Mouse (Mus musculus): ENCODE measurements at regions not wholly inside any gene's neighbourhood (a gene's known extent, or its start where the extent isn't known, plus 50 kb on each side); places are given as distances from the start of the nearest gene placed in this dataset.
A peak's percentile ranks its signal among the peaks of the same experiment; 100 is the strongest.
"Not testable (repeated sequence)": the region's sequence is repeated elsewhere in the genome, so short reads cannot be mapped to it uniquely, and the experiment has no call there.

DNA sequence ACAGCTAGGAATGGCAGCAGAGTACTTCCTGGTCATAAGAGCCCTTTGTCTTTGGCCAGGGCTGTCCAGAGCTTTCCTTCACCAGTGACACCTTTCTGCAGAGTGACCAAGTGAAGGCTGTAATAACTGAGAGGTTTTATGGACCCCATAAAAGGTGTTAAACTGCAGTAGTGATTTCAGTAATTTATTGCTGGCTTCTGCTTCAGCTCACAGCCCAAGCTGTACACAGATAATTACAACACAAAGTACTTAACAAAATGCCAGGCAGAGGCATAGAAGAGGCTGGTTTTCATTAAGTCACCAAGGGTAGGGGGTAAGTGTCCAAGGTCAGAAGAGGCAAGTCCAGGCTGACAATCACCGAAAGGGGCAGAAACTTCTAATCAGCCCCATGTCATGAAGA, 83.8 kb downstream of the Eif4e start:
- no peak for DNase-seq (ENCODE audit: extremely low spot score)

- no peak for DNase-seq (ENCODE audit: extremely low spot score)
Observed at GRCm38 (mm10) chr3:138612884-138613653, 87.1 kb downstream of the Eif4e start.

DNA sequence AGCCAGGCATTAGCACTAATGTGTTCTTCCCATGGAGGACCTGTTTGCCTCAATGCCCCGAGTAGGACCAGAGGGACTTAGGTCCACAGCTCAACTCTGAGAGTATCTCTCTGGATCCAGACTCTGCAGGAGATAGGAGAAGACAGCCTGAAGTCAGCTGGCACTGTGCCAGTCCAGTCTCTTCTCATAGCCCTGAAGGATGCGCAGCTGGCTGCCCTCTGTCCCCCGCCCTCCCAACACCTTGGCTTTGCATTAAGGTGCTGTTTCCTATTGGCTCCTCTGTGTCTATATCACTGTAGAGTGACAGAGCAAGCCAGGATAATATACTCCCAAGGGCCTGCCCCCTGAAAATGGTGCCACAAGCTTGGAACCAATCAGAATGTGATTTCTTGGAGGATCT, 87.7 kb downstream of the Eif4e start:
- DNase-seq (ENCODE audit: extremely low spot score) = no peak

DNA sequence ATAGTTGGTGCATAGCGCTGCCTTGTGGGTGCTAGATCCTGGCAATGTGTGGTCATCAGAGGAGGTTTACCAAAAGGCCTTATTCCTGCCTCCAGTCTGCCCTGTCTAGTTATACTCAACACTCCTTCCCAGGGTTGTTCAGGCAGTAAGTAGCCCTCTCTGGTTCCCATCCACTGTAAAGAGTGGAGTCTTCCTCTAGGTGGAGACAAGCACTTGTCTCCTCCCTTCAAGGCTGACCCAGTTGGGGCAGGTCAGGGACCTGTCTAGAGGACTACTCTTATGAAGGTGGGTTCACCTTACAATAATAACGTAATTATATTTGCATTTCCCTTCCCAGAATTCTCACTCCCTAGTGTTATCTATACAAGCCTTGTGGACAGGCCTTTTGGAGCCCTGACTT, 88.9 kb downstream of the Eif4e start:
- no peak for DNase-seq (ENCODE audit: extremely low spot score)

- no peak for DNase-seq (ENCODE audit: extremely low spot score)
Observed at GRCm38 (mm10) chr3:138620263-138620662, 94.3 kb downstream of the Eif4e start.

DNA sequence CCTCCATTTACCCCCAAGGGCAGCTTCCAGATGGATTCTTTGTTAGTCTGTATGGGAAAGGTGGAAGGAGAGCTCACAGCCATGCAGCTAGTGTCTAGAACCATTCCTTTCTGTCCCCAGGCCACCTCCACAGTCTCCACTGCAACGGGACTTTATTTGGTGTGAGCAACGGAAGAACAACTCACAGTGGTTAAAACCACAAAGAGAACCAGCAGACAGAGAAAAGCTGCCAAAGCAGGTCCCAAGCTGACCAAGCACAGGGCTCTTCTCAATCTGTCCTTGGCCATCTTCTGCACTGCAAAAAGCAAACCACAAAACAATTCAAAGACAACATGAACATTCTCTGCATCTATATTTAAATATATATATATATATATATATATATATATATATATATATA, 98.1 kb downstream of the Eif4e start:
- DNase-seq (ENCODE audit: extremely low spot score) = no peak

DNA sequence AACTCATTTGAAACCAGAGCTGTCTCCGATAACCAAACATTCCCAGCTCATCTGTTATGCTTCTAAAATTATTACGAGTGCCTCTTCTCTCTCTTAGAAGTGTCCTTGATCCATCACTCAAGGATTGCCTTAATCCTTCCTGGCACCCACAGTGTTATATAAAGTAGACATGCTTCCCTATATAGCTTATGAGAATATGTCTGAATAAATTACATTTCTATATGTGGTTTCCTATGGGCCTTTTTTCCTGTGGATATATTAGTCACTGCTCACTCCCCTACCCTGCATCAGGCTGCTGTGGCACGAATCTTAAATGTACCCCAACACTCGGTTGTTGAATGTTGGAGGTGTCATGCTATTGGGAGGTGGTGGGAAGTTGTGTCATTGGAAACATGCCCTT, 100.3 kb downstream of the Eif4e start:
- no peak for DNase-seq (ENCODE audit: extremely low spot score)

GRCm38 (mm10) chr3:138630231-138630630, 104.3 kb downstream of the Eif4e start:
- no peak for DNase-seq (ENCODE audit: extremely low spot score)

- DNase-seq (ENCODE audit: extremely low spot score) = no peak
Observed at GRCm38 (mm10) chr3:138632086-138632485, 106.1 kb downstream of the Eif4e start.

GRCm38 (mm10) chr3:138642026-138642425, 100.0 kb upstream of the Tspan5 start:
- peak; percentile 45 for DNase-seq (ENCODE audit: extremely low spot score)

GRCm38 (mm10) chr3:138643951-138644285, 98.1 kb upstream of the Tspan5 start:
- DNase-seq (ENCODE audit: extremely low spot score) = no peak

- peak; percentile 70 for DNase-seq (ENCODE audit: extremely low spot score)
Observed at GRCm38 (mm10) chr3:138644286-138644951, 97.6 kb upstream of the Tspan5 start.

- DNase-seq (ENCODE audit: extremely low spot score) = peak; percentile 44
Observed at GRCm38 (mm10) chr3:138645320-138645719, 96.7 kb upstream of the Tspan5 start.

DNA sequence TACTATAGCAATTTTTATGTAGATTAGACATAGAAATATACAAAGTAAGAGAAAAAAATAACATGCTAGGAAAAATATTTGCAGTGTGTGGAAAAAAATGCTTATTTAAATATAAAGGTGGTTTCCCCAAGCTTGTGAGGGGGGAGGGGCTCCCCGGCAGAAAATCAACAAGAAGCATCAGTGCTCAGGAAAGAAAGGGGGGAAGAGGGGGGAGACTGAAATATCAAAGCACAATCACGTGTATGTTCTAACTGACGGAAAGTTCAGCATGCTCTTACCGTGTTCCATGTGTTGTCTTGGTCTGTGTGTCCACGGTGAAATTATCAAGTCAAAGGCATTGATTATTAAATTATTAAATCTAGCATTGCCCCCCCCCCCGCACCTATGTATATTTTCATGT, 92.3 kb upstream of the Tspan5 start:
- DNase-seq (ENCODE audit: extremely low spot score) = no peak

DNA sequence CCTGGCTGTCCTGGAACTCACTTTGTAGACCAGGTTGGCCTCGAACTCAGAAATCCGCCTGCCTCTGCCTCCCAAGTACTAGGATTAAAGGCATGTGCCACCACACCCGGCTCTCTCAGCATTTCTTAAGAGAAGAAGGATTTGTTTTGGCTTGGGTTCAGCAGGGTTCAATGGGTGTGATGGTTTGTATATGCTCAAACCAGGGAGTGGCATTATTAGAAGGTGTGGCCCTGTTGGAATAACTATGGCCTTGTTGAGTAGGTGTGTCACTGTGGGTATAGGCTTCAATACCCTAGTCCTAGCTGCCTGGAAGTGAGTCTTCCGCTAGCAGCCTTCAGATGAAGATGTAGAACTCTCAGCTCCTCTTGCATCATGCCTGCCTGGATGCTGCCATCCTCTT, 91.3 kb upstream of the Tspan5 start:
- DNase-seq (ENCODE audit: extremely low spot score) = not testable (repeated sequence)

GRCm38 (mm10) chr3:138651361-138652205, 90.4 kb upstream of the Tspan5 start:
- DNase-seq (ENCODE audit: extremely low spot score) = no peak

DNA sequence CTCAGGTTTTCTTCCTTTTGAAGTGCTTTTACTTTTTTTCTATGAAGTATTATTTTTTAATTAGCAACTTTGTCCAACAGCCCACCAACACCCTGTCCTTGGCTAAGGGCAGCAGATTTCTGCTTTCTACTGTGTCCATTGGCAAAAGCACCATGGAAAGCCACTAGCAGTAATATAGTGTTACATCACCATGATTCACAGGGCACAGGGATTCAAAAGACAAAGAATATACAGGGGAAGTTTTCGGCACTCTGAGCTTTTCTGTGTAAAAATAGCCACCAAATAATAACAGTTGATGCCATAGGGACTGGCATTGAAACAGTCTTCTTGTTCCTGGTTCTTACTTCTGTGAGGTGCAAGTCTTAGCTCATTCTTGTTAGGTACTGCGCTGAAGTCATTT, 89.8 kb upstream of the Tspan5 start:
- no peak for DNase-seq (ENCODE audit: extremely low spot score)

- DNase-seq (ENCODE audit: extremely low spot score) = no peak
Observed at GRCm38 (mm10) chr3:138652685-138653084, 89.3 kb upstream of the Tspan5 start.

GRCm38 (mm10) chr3:138653549-138654246, 88.3 kb upstream of the Tspan5 start:
- no peak for DNase-seq (ENCODE audit: extremely low spot score)

DNA sequence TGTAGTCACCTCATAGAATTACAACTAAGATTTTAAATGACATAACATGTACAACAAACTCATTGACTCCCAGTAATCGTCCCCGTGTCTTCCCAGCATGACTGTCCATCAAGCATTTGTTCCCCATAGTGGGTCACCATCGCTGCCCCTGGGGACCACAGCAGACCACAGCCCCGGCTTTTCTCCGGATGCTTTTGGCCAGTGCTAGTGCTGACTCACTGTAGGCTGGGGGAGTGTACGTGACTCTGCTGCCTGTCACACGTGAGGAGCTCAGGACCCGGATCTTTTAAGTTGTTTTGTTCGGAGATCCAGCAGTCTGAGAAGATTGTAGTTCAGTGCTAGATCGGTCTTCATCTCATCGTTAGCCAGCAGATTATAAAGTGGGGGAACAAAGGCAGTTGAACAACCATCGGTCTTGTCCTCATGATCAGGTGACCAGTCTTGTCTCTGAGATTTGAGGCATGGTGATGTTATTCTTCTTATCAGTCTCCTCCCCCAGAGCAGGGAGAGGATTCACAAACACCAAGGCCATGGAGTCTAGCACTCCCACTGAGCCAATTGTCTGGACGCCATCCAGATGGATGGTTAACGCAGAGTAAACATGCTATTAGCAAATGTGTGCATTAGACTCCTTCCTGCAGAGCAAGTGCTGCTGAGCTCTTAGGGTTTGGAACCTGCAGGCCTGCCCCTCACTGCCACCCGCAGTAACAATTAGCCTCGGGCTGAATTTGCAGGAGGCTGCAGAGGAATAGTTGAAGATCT, 87.2 kb upstream of the Tspan5 start:
- DNase-seq (ENCODE audit: extremely low spot score) = no peak

GRCm38 (mm10) chr3:138655479-138655878, 86.5 kb upstream of the Tspan5 start:
- no peak for DNase-seq (ENCODE audit: extremely low spot score)
